Mouse (Mus musculus): ENCODE results near the gene Kif2c.

The Kif2c gene

DNA sequence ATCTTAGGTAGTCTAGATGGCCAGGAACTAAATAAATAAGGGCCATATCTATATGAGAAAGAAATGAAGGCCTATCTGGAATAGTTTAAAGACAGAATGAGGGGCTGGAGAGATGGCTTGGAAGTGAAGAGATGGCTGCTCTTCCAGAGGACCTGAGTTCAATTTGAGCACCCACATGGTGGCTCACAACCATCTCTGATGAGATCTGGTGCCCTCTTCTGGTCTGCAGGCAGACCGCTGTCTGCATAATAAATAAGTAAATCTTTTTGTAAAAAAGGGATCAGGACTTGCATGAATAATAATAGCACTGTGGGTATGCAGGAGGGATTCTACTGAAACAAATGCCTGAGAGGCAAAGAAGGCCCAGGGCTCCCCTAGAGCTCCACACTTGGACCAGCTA lies 69.2 kb downstream of the Kif2c start:
- no peak for DNase-seq

DNA sequence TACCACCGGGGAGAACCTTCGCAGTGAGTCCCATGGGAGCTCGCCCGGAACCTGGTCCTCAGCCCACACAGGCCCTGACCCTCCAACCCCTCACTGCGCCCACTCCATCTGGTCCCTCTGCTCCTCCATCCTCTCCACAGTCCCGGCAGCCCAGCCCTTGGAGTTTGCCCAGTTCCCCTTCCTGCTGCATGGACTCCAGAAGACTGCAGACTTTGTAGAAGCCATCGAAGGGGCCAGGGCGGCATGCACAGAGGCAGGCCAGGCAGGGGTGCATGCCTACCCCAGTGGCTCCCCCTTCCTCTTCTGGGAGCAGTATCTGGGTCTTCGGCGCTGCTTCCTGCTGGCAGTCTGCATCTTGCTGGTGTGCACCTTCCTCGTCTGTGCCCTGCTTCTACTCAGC lies 71.5 kb downstream of the Kif2c start:
- no peak for DNase-seq

DNA sequence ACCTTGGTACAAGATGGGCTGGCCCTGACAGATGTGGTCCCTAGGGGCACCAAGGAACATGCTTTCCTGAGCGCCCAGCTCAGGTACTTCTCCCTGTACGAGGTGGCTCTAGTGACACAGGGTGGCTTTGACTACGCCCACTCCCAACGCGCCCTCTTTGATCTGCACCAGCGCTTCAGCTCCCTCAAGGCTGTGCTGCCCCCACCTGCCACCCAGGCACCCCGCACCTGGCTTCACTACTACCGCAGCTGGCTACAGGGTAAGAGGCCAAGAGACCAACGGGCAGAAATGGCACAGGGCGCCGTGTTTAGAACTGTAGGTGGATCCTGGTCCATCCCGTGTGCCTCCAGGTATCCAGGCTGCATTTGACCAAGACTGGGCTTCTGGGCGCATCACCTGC lies 72.2 kb downstream of the Kif2c start:
- DNase-seq, result peak; percentile 55
